Mouse (Mus musculus): ENCODE results near the gene Tfcp2l1. TPM values are rescaled to one million over a fixed set of nuclear protein-coding genes. Genes with fewer than 3 reads are reported as not detected.

Tfcp2l1 gene
- total RNA-seq, 2 experiments from 2014 or later = 0.33 to 0.44 TPM

- DNase-seq = no peak
- intact Hi-C loops (cut with DNase I) = no loop called here
Measured at GRCm38 (mm10) chr1:118728796-118729195, 101.1 kb downstream of the Tfcp2l1 start.

Other genes with a start within 250 kb of the Tfcp2l1 start
- gene Clasp1, start 238.9 kb upstream of the Tfcp2l1 start, total RNA-seq (2021) = 100 to 1,000 TPM; 268 to 335 TPM